Mouse (Mus musculus): ENCODE measurements around the gene Slc3a1. TPM values are rescaled to one million over a fixed set of nuclear protein-coding genes. Genes with fewer than 3 reads are reported as not detected.
A peak's percentile ranks its signal among the peaks of the same experiment; 100 is the strongest.

Slc3a1 gene
- total and polyA plus RNA-seq, 3 experiments: 0.05 to 0.68 TPM; not detected in 1

GRCm38 (mm10) chr17:84995844-84996243 lies 32.3 kb upstream of the Slc3a1 start:
- Histone ChIP-seq H3K4me3 (ENCODE audit: low read depth, low read length) (no peak overlapping the region), H3K9me3 (replicated peaks) (peaks cover 3% of the 10 kb centered on the region), H3K4me1 (ENCODE audit: insufficient read depth, low read depth, low read length) (peaks cover 8% of the 10 kb centered on the region), H3K36me3 (replicated peaks) (peaks cover 61% of the 10 kb centered on the region), H3K27me3 (ENCODE audit: insufficient read depth, low read length) (no peaks in the 10 kb centered on the region)
- TF ChIP-seq POLR2AphosphoS5 (IDR thresholded peaks at IDR 0.05; ENCODE audit: insufficient replicate concordance, low read depth, low read length) (no peak), GATA2 (IDR thresholded peaks at IDR 0.05; ENCODE audit: borderline replicate concordance, low read depth, low read length) (no peak), GATA1 (IDR thresholded peaks at IDR 0.05; ENCODE audit: borderline replicate concordance, low read length) (no peak), TAL1 (conservative IDR thresholded peaks at IDR 0.05; ENCODE audit: low read depth, low read length) (no peak)
- ATAC-seq (ENCODE audit: extremely low read depth, insufficient number of reproducible peaks, low FRiP score, poor library complexity, severe bottlenecking) (no peak), DNase-seq (ENCODE audit: low spot score) (no peak)

GRCm38 (mm10) chr17:84997639-84998038 lies 30.5 kb upstream of the Slc3a1 start:
- peak; percentile 49; the same call in 1 of the 2 replicates for ATAC-seq (ENCODE audit: extremely low read depth, insufficient number of reproducible peaks, low FRiP score, poor library complexity, severe bottlenecking)
- DNase-seq (ENCODE audit: low spot score): no peak
- peaks cover 3% of the 10 kb centered on the region for H3K9me3 ChIP-seq (replicated peaks)
- no peak overlapping the region for H3K4me3 ChIP-seq (ENCODE audit: low read depth, low read length)
- no peaks in the 10 kb centered on the region for H3K27me3 ChIP-seq (ENCODE audit: insufficient read depth, low read length)
- peaks cover 8% of the 10 kb centered on the region for H3K4me1 ChIP-seq (ENCODE audit: insufficient read depth, low read depth, low read length)
- peaks cover 63% of the 10 kb centered on the region for H3K36me3 ChIP-seq (replicated peaks)
- no peak for TF ChIP-seq GATA2 (IDR thresholded peaks at IDR 0.05; ENCODE audit: borderline replicate concordance, low read depth, low read length)
- no peak for TF ChIP-seq CTCF (IDR thresholded peaks at IDR 0.05; ENCODE audit: low read depth, low read length)
- TF ChIP-seq POLR2AphosphoS5 (IDR thresholded peaks at IDR 0.05; ENCODE audit: insufficient replicate concordance, low read depth, low read length): no peak
- TF ChIP-seq TAL1 (conservative IDR thresholded peaks at IDR 0.05; ENCODE audit: low read depth, low read length): no peak
- no peak for TF ChIP-seq GATA1 (IDR thresholded peaks at IDR 0.05; ENCODE audit: borderline replicate concordance, low read length)

- H3K4me1 ChIP-seq (ENCODE audit: insufficient read depth, low read depth, low read length): peaks cover 8% of the 10 kb centered on the region
- ATAC-seq (ENCODE audit: extremely low read depth, insufficient number of reproducible peaks, low FRiP score, poor library complexity, severe bottlenecking) (no peak), DNase-seq (ENCODE audit: low spot score) (no peak)
- no peak overlapping the region for H3K4me3 ChIP-seq (ENCODE audit: low read depth, low read length)
- no peak for TF ChIP-seq TAL1 (conservative IDR thresholded peaks at IDR 0.05; ENCODE audit: low read depth, low read length)
- no peak for TF ChIP-seq GATA1 (IDR thresholded peaks at IDR 0.05; ENCODE audit: borderline replicate concordance, low read length)
- no peak for TF ChIP-seq GATA2 (IDR thresholded peaks at IDR 0.05; ENCODE audit: borderline replicate concordance, low read depth, low read length)
- no peak for TF ChIP-seq CTCF (IDR thresholded peaks at IDR 0.05; ENCODE audit: low read depth, low read length)
- no peak for TF ChIP-seq POLR2AphosphoS5 (IDR thresholded peaks at IDR 0.05; ENCODE audit: insufficient replicate concordance, low read depth, low read length)
- peaks cover 3% of the 10 kb centered on the region for H3K9me3 ChIP-seq (replicated peaks)
- H3K27me3 ChIP-seq (ENCODE audit: insufficient read depth, low read length): no peaks in the 10 kb centered on the region
- H3K36me3 ChIP-seq (replicated peaks): peaks cover 66% of the 10 kb centered on the region
These were observed 28.5 kb upstream of the Slc3a1 start for GRCm38 (mm10) chr17:84999636-85000035.

- peaks cover 6% of the 10 kb centered on the region for H3K4me1 ChIP-seq (ENCODE audit: insufficient read depth, low read depth, low read length)
- no peak for ATAC-seq (ENCODE audit: extremely low read depth, insufficient number of reproducible peaks, low FRiP score, poor library complexity, severe bottlenecking)
- H3K4me3 ChIP-seq (ENCODE audit: low read depth, low read length): no peak overlapping the region
- peaks cover 50% of the 10 kb centered on the region for H3K36me3 ChIP-seq (replicated peaks)
- H3K27me3 ChIP-seq (ENCODE audit: insufficient read depth, low read length): no peaks in the 10 kb centered on the region
- TF ChIP-seq POLR2AphosphoS5 (IDR thresholded peaks at IDR 0.05; ENCODE audit: insufficient replicate concordance, low read depth, low read length) (no peak), GATA1 (IDR thresholded peaks at IDR 0.05; ENCODE audit: borderline replicate concordance, low read length) (no peak), GATA2 (IDR thresholded peaks at IDR 0.05; ENCODE audit: borderline replicate concordance, low read depth, low read length) (no peak), TAL1 (conservative IDR thresholded peaks at IDR 0.05; ENCODE audit: low read depth, low read length) (no peak), CTCF (IDR thresholded peaks at IDR 0.05; ENCODE audit: low read depth, low read length) (no peak)
- DNase-seq (ENCODE audit: low spot score): no peak
- H3K9me3 ChIP-seq (replicated peaks): no peaks in the 10 kb centered on the region
These were observed 14.7 kb upstream of the Slc3a1 start for GRCm38 (mm10) chr17:85013485-85013884.

GRCm38 (mm10) chr17:85014632-85015031 lies 13.5 kb upstream of the Slc3a1 start:
- no peak for TF ChIP-seq POLR2AphosphoS5 (IDR thresholded peaks at IDR 0.05; ENCODE audit: insufficient replicate concordance, low read depth, low read length)
- TF ChIP-seq TAL1 (conservative IDR thresholded peaks at IDR 0.05; ENCODE audit: low read depth, low read length): no peak
- TF ChIP-seq GATA2 (IDR thresholded peaks at IDR 0.05; ENCODE audit: borderline replicate concordance, low read depth, low read length): no peak
- TF ChIP-seq GATA1 (IDR thresholded peaks at IDR 0.05; ENCODE audit: borderline replicate concordance, low read length): no peak
- TF ChIP-seq CTCF (IDR thresholded peaks at IDR 0.05; ENCODE audit: low read depth, low read length): no peak
- Histone ChIP-seq H3K4me1 (ENCODE audit: insufficient read depth, low read depth, low read length) (peaks cover 14% of the 10 kb centered on the region), H3K27me3 (ENCODE audit: insufficient read depth, low read length) (no peaks in the 10 kb centered on the region), H3K4me3 (ENCODE audit: low read depth, low read length) (no peak overlapping the region), H3K36me3 (replicated peaks) (peaks cover 51% of the 10 kb centered on the region), H3K9me3 (replicated peaks) (no peaks in the 10 kb centered on the region)
- ATAC-seq (ENCODE audit: extremely low read depth, insufficient number of reproducible peaks, low FRiP score, poor library complexity, severe bottlenecking): no peak
- DNase-seq (ENCODE audit: low spot score): no peak

GRCm38 (mm10) chr17:85018344-85018743 lies 9.8 kb upstream of the Slc3a1 start:
- ATAC-seq (ENCODE audit: extremely low read depth, insufficient number of reproducible peaks, low FRiP score, poor library complexity, severe bottlenecking): no peak
- Histone ChIP-seq H3K36me3 (replicated peaks) (peaks cover 30% of the 10 kb centered on the region), H3K9me3 (replicated peaks) (no peaks in the 10 kb centered on the region), H3K27me3 (ENCODE audit: insufficient read depth, low read length) (no peaks in the 10 kb centered on the region), H3K4me1 (ENCODE audit: insufficient read depth, low read depth, low read length) (peaks cover 18% of the 10 kb centered on the region), H3K4me3 (ENCODE audit: low read depth, low read length) (no peak overlapping the region)
- TF ChIP-seq POLR2AphosphoS5 (IDR thresholded peaks at IDR 0.05; ENCODE audit: insufficient replicate concordance, low read depth, low read length): no peak
- TF ChIP-seq CTCF (IDR thresholded peaks at IDR 0.05; ENCODE audit: low read depth, low read length): no peak
- no peak for TF ChIP-seq TAL1 (conservative IDR thresholded peaks at IDR 0.05; ENCODE audit: low read depth, low read length)
- no peak for TF ChIP-seq GATA1 (IDR thresholded peaks at IDR 0.05; ENCODE audit: borderline replicate concordance, low read length)
- no peak for TF ChIP-seq GATA2 (IDR thresholded peaks at IDR 0.05; ENCODE audit: borderline replicate concordance, low read depth, low read length)
- no peak for DNase-seq (ENCODE audit: low spot score)

Measured in G1E (cell line).